Mouse (Mus musculus): ENCODE data around the gene Cnot4. TPM values are rescaled to one million over a fixed set of nuclear protein-coding genes. Genes with fewer than 3 reads are reported as not detected.
"Not testable (repeated sequence)": the region's sequence is repeated elsewhere in the genome, so short reads cannot be mapped to it uniquely, and the experiment has no call there.

Gene Cnot4
- total RNA-seq (2021) = 24.2 and 24.7 TPM in 2 replicates
- long read RNA-seq, experiment 1, partial matches to known transcripts = 0 of 6 reads
- long read RNA-seq, experiment 1, other reads (novel, unspliced or antisense) = 0 of 6 reads
- long read RNA-seq, experiment 2, partial matches to known transcripts = 0 of 2 reads
- long read RNA-seq, experiment 2, other reads (novel, unspliced or antisense) = 0 of 2 reads

DNA sequence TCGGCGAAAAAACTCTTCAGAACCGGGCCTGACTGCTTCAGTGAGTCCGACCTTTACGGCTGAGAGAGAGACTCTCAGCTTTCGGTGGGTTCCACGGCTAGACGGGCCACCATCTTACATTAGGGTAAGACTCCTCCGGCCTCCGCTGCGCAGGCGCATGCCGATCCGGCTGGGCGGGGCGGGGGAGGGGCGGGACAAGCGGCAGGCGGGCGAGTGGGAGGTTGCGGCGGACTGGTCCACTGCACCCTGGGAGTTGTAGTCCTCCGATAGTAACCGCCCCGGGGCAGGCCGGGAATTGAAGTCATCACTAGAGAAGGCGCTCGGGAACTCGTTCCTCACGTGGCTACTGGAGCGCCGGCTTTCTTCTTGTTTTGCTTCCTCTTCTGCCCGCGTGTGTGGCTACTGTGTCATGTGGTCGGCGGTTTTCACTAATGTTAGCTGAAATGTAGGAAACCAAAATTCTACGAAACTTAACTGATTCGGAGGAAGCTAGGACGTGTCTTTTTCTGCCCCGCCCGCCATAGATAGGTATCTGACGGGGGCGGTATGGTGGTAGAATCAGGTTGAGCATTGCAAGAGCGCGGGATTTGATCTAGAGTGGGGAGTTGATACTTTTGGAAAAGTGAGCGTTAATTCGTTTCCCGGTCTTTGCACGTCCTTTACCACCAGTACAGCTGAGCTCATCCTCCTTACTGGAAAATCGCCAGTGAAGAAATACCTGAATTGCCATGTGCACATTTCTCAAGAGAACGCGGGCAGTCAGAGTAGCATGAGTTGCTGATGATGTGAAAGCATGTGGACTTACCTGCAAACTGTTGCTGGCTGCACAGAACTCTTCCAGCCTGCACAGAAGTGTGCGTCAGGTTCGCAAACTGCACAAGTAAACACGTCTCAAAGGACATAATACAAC, at the start of gene Cnot4:
Gene Cnot4 (minus strand): TSS at position 146 of the 910 bp plus-strand sequence.
- DNase-seq = peak; percentile 99

DNA sequence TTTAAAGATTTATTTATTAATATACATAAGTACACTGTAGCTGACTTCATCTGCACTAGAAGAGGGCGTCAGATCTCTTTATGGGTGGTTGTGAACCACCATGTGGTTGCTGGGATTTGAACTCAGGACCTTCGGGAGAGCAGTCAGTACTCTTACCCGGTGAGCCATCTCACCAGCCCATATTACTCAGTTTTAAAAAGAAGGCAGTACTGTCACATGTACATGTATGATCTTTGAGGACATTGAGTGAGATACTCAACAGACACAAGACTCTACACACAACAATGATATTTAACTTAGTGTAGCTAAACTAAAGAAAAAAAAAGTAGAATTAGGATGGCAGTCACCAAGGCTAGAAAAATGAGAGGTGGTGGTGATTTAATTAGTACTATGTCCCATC, 45.8 kb upstream of the Cnot4 start:
- DNase-seq = not testable (repeated sequence)

DNA sequence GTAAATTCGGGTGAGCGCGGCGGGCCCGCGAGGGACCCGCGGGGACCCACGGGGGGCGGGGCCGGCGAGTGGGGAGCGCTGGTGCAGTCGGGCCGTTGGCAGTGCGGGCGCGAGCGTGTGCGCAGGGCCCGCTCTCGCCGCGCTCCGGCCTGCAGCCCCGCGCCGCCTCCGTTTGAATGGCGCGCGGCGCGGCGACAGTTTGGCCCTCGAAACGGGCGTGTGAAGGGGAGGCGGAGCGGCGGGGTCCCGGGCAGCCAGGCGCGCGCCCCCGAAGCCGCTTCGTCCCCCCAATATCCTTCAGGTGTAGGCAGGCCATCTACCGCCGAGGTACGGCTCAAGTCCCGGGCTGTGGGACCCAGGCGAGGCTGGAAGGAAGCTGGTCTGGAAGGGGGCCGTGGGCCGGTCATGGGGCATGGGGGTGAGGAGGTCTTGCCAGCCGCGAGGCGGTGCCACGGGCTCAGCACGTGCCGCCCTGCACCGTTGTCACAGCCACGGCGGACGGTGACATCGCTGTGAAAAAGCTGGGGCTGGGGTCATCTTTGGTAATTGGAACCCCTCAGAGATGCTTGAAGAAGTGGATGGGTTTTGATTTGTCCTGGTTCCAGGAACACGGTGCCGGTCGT, 44.2 kb upstream of the Cnot4 start:
- DNase-seq = peak; percentile 75

DNA sequence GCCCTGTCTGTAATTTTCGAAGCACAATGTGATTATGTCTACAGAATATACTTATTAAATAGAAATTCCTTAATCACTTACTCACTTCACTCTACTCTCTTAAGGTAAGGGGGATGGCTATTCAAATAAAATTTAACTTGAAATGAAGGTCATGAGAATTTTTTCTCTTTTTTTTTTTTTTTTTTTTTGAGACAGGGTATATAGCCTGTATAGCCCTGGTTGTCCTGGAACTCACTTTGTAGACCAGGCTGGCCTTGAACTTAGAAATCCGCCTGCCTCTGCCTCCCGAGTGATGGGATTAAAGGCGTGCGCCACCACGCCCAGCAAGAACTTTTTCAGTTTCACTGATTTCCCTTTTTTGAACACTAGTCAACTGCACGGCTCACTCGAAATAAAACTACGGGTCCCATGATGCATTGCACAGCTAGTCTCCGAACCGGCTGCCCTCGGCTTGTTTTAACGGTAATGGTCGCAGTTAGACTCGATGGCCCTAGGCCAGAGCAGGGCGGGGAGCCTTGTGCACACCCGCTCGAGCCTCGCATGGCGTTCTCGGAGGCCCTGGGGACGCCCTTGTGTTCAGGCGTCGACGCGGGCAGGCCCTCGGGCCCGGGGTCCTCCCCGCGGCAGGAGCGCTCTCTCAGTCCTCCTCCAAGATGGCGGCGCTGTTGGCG, 43.6 kb upstream of the Cnot4 start, which contains the start of gene Nup205:
Gene Nup205 (plus strand): TSS at position 443 of the 671 bp plus-strand sequence.
- peak; percentile 89 for DNase-seq

DNA sequence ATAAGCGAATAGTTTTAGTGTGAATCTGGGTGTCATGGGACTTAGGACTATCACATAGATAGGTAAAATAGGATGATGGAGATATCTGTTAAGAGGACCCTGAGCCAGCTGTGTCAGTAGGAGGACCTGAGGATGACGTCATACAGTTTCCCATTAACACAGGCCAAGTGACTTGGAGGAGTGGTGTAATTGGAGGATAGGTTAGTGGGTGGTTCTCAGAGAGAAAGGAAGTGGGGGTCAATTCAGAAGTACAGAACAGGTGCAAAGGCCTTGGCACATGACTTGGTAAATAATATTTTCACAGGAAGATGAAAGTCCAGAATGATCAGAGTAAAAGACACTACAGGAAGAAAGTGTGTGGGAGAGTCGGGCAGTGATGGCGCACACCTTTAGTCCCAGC, 39.7 kb upstream of the Cnot4 start:
- no peak for DNase-seq

DNA sequence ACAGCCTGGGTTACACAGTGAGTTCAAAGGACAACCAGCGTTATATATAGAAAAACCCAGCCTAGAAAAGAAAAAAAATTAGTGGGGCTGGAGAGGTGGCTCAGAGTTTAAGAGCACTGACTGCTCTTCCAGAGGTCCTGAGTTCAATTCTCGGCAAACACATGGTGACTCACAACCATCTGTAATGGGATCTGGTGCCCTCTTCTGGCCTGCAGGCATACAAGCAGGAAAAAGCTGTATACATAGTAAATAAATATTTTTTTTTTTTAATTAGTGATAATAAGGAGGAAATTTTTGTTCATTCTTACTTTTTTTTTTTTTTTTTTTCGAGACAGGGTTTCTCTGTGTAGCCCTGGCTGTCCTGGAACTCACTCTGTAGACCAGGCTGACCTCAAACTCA, 38.5 kb upstream of the Cnot4 start:
- DNase-seq = not testable (repeated sequence)

DNA sequence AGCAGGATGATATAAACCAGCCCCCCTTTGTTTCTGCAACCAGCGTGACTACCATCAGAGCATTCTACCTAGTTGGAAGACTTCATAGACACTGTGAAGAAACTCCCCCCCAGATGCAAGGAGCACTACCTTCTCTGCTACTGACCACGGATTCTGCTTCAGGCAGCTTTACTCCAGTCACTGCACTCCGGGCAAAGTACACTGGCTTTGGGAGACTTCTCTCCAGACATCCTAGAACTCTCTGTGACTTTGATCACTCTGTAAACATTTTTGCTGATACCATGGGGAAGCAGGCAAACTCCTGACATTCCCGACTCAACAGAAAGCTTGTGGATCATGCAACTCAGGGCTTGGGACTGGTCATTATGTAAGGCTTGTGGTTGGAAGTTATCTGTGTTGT, 35.7 kb upstream of the Cnot4 start:
- DNase-seq = no peak

DNA sequence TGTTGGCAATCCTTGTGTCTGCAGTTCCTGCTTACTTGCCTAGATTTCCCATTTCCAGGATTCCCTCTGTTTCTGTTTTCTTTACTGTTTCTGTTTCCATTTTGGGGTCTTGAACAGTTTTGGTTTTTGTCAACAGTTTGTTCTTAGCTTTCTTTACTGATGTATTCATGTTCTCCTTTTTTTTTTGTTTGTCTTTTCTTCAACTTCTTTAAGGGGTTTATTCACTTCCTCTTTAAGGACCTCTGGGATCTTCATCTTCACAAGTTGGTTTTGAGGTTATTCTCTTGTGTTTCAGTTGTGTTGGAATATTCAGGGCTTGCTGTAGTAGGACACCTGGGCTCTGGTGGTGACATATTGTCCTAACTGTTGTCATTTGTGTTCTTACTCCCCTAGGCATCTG, 21.0 kb upstream of the Cnot4 start:
- no peak for DNase-seq

DNA sequence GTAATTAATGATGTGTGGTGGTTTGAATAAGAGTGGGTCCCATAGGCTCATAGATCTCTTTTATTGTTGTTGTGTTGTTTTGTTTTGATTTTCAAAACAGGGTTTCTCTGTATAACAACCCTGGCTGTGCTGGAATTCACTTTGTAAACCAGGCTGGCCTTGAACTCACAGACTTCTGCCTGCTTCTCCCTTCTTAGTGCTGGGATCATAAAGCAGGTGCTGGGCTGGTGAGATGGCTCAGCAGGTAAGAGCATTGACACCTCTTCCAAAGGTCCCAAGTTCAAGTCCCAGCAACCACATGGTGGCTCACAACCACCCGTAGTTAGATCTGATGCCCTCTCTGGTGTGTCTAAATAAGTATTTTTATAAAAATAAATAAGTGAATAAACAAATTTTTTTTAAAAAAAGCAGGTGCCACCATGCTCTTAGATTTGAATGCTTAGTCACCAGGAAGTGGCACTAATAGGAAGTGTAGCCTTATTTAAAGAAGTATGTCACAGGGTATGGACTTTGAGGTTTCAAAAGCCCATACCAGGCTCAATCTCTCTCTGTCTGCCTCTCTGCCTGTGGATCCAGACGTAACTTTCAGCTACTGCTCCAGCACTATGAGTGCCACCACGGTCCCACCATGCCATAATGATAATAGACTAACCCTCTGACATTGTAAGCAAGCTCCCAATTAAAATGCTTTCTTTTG, 14.3 kb upstream of the Cnot4 start:
- DNase-seq = no peak

DNA sequence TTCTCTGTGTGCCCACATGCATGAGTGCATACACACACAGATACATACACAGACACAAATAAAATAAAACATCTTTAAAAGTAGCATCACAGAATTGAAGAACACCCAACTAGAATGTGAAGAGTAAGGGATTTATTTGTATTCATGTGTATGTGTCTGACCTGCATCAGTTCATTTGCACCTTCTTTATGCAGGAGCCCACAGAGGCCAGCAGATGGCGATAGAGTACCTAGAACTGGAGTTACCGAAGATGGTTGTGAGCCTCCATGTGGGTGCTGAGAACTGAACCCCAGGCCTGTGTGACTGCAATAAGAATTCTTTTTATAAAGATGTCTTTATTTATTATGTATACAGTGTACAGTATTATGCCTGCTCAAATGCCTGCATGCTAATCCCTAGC, 12.0 kb upstream of the Cnot4 start:
- no peak for DNase-seq

DNA sequence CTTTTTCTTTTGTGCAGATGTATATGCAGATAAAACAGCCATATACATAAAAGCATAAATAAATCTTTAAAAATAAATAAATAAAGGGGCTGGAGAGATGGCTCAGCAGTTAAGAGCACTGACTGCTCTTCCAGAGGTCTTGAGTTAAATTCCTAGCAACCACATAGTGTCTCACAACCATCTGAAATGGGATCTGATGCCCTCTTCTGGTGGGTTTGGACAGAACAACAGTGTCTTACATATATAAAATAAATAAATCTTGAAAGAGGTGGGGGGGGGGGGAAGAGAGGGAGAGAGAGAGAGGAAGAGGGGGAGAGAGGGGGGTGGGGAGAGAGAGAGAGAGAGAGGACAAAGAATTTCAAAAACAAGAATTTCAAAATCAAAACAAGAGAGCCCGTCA, 6.8 kb upstream of the Cnot4 start:
- no peak for DNase-seq

DNA sequence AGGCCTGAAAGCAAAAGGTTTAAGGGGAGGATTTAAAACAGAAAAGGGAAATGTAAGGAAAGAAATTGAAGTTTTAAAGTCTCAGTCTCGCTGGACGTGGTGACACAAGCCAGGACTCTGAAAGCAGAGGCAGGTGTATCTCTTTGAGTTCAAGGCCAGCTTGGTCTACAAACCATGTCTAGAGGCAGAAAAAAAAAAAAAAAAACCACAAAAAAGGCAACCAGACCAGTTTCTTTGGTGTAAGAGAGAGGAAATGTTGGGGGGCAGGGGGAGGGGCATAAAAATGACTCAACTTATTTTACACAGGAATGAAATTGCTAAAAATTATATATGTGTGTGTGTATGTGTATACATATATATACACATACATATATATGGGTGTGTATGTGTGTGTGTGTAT, 1.3 kb upstream of the Cnot4 start:
- DNase-seq = no peak

DNA sequence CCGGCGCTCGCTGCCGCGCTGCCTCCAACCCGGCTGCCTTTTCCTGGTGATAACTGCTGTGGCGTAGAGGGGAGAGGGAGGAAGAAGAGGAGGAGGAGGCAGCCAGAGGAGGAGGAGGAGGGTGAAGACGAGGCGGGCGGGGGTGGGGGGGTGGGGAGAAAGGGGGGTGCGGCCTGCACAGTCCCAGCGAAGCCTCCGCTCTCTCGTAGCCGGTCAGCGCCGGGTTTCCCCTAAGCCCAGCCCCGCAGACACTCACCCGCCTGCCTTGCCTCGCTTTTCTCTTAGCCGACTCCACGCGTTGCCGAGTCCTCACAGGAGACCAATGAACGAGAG, 312 bp downstream of the Cnot4 start:
- no peak for DNase-seq

DNA sequence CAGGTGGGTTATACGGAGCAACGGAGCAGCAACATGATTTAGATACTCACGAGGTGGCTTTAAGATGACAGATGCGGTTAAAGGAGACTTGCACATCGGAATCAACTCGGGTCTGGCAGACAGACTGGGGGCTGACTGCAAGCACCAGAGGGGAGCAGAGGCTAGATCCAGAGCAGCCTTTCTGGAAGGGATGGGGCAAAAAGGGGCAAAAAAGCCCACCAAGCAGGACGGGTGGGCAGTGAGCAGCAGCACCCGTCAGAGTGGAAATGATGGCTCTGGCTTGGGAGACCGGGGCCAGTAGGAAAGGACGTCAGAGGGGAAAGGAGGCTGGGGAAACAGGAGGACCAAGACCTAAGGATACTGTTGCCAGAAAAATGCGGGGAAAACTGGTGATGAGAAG, 718 bp downstream of the Cnot4 start:
- DNase-seq = no peak

DNA sequence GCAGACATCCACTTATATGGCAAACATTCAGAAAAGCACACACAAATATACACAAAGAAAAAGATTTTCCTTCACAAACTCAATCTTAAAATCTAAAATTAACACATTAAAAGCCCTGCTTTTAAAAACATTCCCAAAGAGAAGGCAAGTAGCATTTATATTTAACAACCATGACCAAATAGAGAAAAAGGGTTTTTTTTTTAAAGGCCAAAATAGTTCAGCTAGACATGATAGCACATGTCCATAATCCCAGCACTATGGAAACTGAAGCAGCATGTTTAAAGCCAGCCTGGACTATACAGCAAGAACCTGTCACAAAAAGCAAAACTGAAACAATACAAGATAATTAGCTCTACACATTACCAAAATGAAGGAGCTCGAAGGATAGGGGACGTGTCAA, 11.0 kb downstream of the Cnot4 start:
- no peak for DNase-seq

DNA sequence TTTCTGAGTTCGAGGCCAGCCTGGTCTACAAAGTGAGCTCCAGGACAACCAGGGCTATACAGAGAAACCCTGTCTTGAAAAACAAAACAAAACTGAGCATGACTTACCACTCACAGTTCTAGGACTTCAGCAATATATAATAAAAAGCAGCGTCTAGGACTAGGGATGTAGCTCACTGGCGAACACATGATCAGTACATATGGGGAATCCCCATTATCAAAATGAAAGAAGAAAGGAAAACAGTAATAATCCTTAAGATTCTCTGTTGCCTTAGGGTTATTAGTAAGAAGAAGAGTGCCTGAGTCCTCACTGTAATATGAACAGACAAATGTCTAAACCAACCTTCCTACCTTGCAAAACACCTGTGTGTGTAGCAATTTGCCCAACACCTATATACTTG, 11.6 kb downstream of the Cnot4 start:
- DNase-seq = no peak

DNA sequence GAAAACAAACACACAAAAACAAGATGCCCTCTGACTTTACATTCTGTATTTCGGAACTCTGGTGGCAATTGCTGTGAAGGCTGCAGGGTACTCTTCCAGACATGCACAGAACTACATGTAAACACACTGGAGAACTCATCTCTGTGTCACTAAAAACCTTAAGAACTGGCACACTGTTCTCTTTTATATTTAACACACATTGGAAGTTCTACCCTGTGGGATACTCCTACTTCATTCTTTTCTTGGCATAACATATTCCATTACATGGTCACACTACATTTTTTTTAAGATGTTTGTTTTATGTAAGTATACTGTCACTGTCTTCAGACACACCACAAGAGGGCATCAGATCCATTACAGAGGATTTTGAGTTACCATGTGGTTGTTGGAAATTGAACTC, 31.1 kb downstream of the Cnot4 start:
- no peak for DNase-seq

DNA sequence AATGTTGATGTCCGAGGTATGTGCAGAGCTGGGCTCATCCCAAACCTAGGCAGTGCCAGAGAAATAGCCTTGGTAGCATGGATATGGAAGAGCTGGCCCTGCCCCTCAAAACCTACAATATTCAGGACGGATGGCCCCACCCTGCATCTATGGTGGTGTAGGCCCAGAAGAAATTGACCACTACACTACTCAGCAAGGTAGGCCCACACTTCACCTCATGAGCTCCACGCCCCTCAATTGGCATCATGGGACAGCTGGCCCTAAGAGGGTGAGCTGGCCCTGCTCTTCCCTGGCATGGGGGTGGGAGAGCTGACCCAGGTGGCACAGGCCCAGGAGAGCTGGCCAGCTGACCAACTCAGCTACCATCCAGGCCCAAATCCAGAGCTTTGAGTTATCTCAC, 48.6 kb downstream of the Cnot4 start:
- DNase-seq = peak; percentile 7

DNA sequence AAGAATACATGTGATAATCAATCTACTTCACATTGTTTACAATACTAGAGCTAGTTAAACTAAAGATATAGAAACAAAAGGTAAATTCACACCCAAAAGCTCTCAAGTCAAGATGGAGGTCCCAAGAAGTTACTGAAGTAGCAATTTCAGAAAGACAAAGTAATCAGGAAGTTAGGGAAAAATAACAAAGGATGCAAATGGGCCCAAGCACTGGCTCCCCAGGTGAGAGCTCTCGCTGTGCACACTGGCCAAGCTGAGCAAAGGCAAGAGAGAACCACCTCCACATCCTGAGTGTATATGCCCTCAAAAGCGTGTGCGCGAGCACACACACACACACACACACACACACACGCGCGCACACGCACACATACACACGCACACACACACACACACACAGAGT, 58.4 kb downstream of the Cnot4 start:
- no peak for DNase-seq

DNA sequence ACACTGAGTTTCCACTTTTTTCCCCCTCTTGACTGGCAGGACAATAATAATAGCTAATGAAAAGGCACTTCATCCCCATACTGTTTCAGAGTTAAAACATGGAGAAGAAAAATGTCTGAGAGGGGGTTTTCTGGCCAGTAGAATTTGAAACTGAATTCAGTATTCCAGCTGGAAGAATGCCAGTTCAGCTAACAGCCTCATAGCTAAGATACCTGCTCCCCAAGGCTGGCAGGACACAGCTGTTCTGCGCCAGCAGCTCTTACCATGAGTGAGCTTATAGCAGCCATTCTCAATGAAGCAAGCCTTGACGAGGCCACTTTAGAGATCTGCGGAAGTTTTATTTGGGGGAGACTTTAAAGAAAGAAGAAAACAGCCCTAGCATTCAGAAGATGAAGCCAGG, 62.3 kb downstream of the Cnot4 start:
- no peak for DNase-seq

DNA sequence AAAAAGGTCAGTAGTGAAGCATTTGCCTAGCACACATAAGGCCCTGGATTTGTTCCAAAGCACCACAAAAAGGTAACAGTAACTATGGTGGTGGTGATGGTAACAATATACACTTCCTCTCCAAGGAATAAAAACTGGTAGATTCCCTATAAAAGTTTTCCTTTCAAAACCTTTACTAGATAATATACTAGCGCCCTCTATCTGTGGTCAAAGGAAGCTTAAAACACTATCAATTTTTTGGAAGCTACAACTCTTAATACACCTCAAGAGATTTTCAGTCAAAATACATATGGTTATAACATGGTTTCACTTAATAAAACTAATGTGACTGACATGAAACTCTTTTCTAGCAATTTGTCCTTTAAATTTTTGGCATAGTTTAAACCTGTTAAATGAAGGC, 71.1 kb downstream of the Cnot4 start:
- DNase-seq = no peak

DNA sequence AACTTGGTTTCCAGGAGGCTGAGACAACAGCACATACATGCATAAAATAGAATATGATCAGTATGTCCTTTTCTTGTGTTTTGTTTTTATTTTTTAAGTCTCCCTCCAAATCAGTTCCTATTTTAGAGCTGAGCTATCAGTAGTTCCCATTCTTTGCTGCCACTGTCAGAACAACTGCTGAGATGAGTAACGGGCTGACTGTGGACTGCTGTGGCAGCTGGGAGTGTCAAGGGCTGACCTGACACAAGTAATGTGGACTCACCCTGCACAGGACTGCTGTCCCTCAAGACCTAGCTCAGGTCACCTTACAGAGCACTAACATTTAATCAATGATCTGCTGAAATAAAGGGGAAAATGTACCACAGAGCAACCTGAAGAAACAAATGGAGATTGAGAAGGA, 90.4 kb downstream of the Cnot4 start:
- DNase-seq = no peak

Data from adrenal gland, postnatal 14 days (tissue).